Mouse (Mus musculus) neural tube, embryonic 14.5 days (tissue): ENCODE measurements around the gene Tor4a. TPM values are rescaled to one million over a fixed set of nuclear protein-coding genes. Genes with fewer than 3 reads are reported as not detected.

Experiments
- ATAC-seq: fragments of 200-750 bp; cut with Nextera tagmentation; 2 replicates; pipeline ENCODE4 v1.8.0; 2017; ENCODE audit warnings: low read depth, mild to moderate bottlenecking, moderate TSS enrichment, moderate library complexity
- H3K27ac ChIP-seq: fragments of 300-500 bp; sonication (generic); 2 replicates; pipeline ENCODE4 v1.5.1; 2014; ENCODE audit warnings: low read depth, mild to moderate bottlenecking, control low read depth, low read length, moderate library complexity, mixed read lengths
- H3K27me3 ChIP-seq: fragments of 300-500 bp; sonication (generic); 2 replicates; pipeline ENCODE4 v1.6.1; 2014; ENCODE audit warnings: low read length; ENCODE audit not compliant: control insufficient read depth, insufficient read depth
- H3K36me3 ChIP-seq: fragments of 300-500 bp; sonication (generic); 2 replicates; pipeline ENCODE4 v1.6.1; 2014; ENCODE audit warnings: low read length, mixed read lengths; ENCODE audit not compliant: control insufficient read depth, insufficient read depth
- H3K4me1 ChIP-seq: fragments of 300-500 bp; sonication (generic); 2 replicates; pipeline ENCODE4 v1.6.1; 2014; ENCODE audit warnings: low read length; ENCODE audit not compliant: control insufficient read depth, insufficient read depth
- H3K4me2 ChIP-seq: fragments of 300-500 bp; sonication (generic); 2 replicates; pipeline ENCODE4 v1.6.1; 2014; ENCODE audit warnings: mild to moderate bottlenecking, low read depth, low read length, control low read depth
- H3K4me3 ChIP-seq: fragments of 300-500 bp; sonication (generic); 2 replicates; pipeline ENCODE4 v1.5.1; 2014; ENCODE audit warnings: low read depth, low read length, control low read depth, mixed read lengths
- H3K9ac ChIP-seq: fragments of 300-500 bp; sonication (generic); replicated peaks from 2 replicates; pipeline ENCODE4 v1.6.1; 2014; ENCODE audit warnings: low read depth, mild to moderate bottlenecking, control low read depth, low read length, mixed read lengths
- H3K9me3 ChIP-seq: fragments of 300-500 bp; sonication (generic); 2 replicates; pipeline ENCODE4 v1.6.1; 2016; ENCODE audit warnings: low read length; ENCODE audit not compliant: control insufficient read depth
- WGBS: fragments of 180-500 bp; shearing (Covaris S2); extraction: QIAGEN DNeasy Blood & Tissue Kit; methylation state at CpG from one replicate; pipeline ENCODE4 v1.1.7; 2014; 5-methylcytosine and 5-hydroxymethylcytosine counted together
- polyA plus RNA-seq: library from polyadenylated mRNA; unstranded; fragments of >200 nt; fragmentation: Nextera tagmentation; extraction: Ambion mirVana; gene quantifications from 2 replicates; pipeline ENCODE4 v1.2.1, GENCODE M21; 2014

Tor4a gene
- polyA plus RNA-seq, 1 experiment from 2014 or later: 0.88 TPM

- H3K36me3 ChIP-seq: no peaks in the 10 kb centered on the region
- H3K4me2 ChIP-seq: peak overlapping the region; percentile 15; the same call in 1 of the 2 replicates
- WGBS: 17% methylated on average over 10 of the region's 10 CpGs
- peak overlapping the region; percentile 69 for H3K27ac ChIP-seq
- no peaks in the 10 kb centered on the region for H3K27me3 ChIP-seq
- H3K9me3 ChIP-seq: no peaks in the 10 kb centered on the region
- peaks cover 20% of the 10 kb centered on the region for H3K4me1 ChIP-seq
- ATAC-seq: no peak
- no peak overlapping the region for H3K4me3 ChIP-seq
- no peak overlapping the region for H3K9ac ChIP-seq
Observed at GRCm38 (mm10) chr2:25178285-25178972, 18.3 kb downstream of the Tor4a start.

GRCm38 (mm10) chr2:25177685-25178084 is 19.0 kb downstream of the Tor4a start:
- H3K27ac ChIP-seq: peak overlapping the region; percentile 66
- H3K4me3 ChIP-seq: peak overlapping the region; percentile 14; the same call in 1 of the 2 replicates
- H3K27me3 ChIP-seq: no peaks in the 10 kb centered on the region
- H3K9ac ChIP-seq: no peak overlapping the region
- 3% methylated on average over 6 of the region's 6 CpGs for WGBS
- H3K4me1 ChIP-seq: peaks cover 17% of the 10 kb centered on the region
- H3K4me2 ChIP-seq: peak overlapping the region; percentile 36
- no peaks in the 10 kb centered on the region for H3K36me3 ChIP-seq
- peak; percentile 23 for ATAC-seq
- H3K9me3 ChIP-seq: no peaks in the 10 kb centered on the region

- WGBS: 22% methylated on average over 4 of the region's 4 CpGs
- H3K27ac ChIP-seq: peak overlapping the region; percentile 66
- H3K36me3 ChIP-seq: no peaks in the 10 kb centered on the region
- no peaks in the 10 kb centered on the region for H3K9me3 ChIP-seq
- no peak overlapping the region for H3K9ac ChIP-seq
- ATAC-seq: no peak
- H3K4me2 ChIP-seq: peak overlapping the region; percentile 36
- H3K27me3 ChIP-seq: no peaks in the 10 kb centered on the region
- peak overlapping the region; percentile 14; the same call in 1 of the 2 replicates for H3K4me3 ChIP-seq
- peaks cover 15% of the 10 kb centered on the region for H3K4me1 ChIP-seq
Observed at GRCm38 (mm10) chr2:25177076-25177475, 19.6 kb downstream of the Tor4a start.

- Histone ChIP-seq H3K4me2 (peak overlapping the region; percentile 36; the same call in 1 of the 2 replicates), H3K9me3 (no peaks in the 10 kb centered on the region), H3K9ac (no peak overlapping the region), H3K27ac (peak overlapping the region; percentile 66), H3K4me1 (peaks cover 15% of the 10 kb centered on the region), H3K36me3 (no peaks in the 10 kb centered on the region), H3K4me3 (no peak overlapping the region), H3K27me3 (no peaks in the 10 kb centered on the region)
- ATAC-seq: no peak
- 66% methylated on average over 6 of the region's 6 CpGs for WGBS
Observed at GRCm38 (mm10) chr2:25176573-25176972, 20.1 kb downstream of the Tor4a start.

- Histone ChIP-seq H3K9ac (no peak overlapping the region), H3K9me3 (no peaks in the 10 kb centered on the region), H3K4me1 (peaks cover 15% of the 10 kb centered on the region), H3K27me3 (no peaks in the 10 kb centered on the region), H3K4me3 (no peak overlapping the region), H3K36me3 (no peaks in the 10 kb centered on the region), H3K27ac (no peak overlapping the region), H3K4me2 (no peak overlapping the region)
- ATAC-seq: no peak
- 86% methylated on average over 4 of the region's 4 CpGs for WGBS
Observed at GRCm38 (mm10) chr2:25175690-25176078, 21.0 kb downstream of the Tor4a start.

GRCm38 (mm10) chr2:25174866-25175689 is 21.6 kb downstream of the Tor4a start:
- Histone ChIP-seq H3K4me3 (no peak overlapping the region), H3K9me3 (no peaks in the 10 kb centered on the region), H3K4me1 (peaks cover 13% of the 10 kb centered on the region), H3K9ac (no peak overlapping the region), H3K4me2 (no peak overlapping the region), H3K27me3 (no peaks in the 10 kb centered on the region), H3K27ac (no peak overlapping the region), H3K36me3 (no peaks in the 10 kb centered on the region)
- 62% methylated on average over 7 of the region's 7 CpGs for WGBS
- ATAC-seq: no peak

- Histone ChIP-seq H3K4me2 (no peak overlapping the region), H3K4me1 (peaks cover 16% of the 10 kb centered on the region), H3K36me3 (no peaks in the 10 kb centered on the region), H3K9ac (no peak overlapping the region), H3K27ac (no peak overlapping the region), H3K4me3 (no peak overlapping the region), H3K9me3 (no peaks in the 10 kb centered on the region), H3K27me3 (no peaks in the 10 kb centered on the region)
- WGBS: 92% methylated on average over 4 of the region's 4 CpGs
- no peak for ATAC-seq
Observed at GRCm38 (mm10) chr2:25173821-25174220, 22.9 kb downstream of the Tor4a start.

GRCm38 (mm10) chr2:25172629-25173028 is 24.1 kb downstream of the Tor4a start:
- H3K4me2 ChIP-seq: no peak overlapping the region
- H3K9me3 ChIP-seq: no peaks in the 10 kb centered on the region
- no peak overlapping the region for H3K27ac ChIP-seq
- peaks cover 17% of the 10 kb centered on the region for H3K4me1 ChIP-seq
- no peak overlapping the region for H3K4me3 ChIP-seq
- ATAC-seq: no peak
- WGBS: 72% methylated on average over 8 of the region's 8 CpGs
- H3K36me3 ChIP-seq: no peaks in the 10 kb centered on the region
- no peaks in the 10 kb centered on the region for H3K27me3 ChIP-seq
- no peak overlapping the region for H3K9ac ChIP-seq

GRCm38 (mm10) chr2:25171769-25172153 is 24.9 kb downstream of the Tor4a start:
- no peak for ATAC-seq

More at GRCm38 (mm10) chr2:25171769-25172153, 24.9 kb downstream of the Tor4a start:
- Histone ChIP-seq H3K4me3 (no peak overlapping the region), H3K36me3 (no peaks in the 10 kb centered on the region), H3K4me1 (peaks cover 9% of the 10 kb centered on the region), H3K9ac (no peak overlapping the region), H3K9me3 (no peaks in the 10 kb centered on the region), H3K27ac (no peak overlapping the region), H3K4me2 (no peak overlapping the region), H3K27me3 (no peaks in the 10 kb centered on the region)
- WGBS: 52% methylated on average over 1 of the region's 1 CpGs
